16 mouse cellular contexts compared by ENCODE assay signal in the genomic region with DNA sequence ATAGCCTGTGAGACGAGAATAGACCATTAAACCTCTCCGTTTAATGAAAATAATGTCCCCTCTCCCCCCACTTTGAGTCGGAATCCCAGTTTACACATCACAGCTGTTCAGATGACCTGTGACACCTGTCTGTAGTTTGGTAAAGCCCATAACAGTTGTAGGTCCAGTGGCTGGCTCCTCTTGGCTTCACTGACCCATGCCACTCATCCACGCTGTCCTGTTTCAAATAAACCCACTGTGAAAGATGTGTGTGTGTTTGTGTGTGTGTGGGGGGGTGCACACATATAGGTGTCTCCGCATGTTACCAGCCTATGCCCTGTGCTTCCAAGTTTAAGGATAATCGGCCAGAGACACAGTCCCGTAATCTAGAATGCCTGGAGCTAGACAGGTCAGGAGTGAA.
"Had no signal": no experiment of that assay in that cellular context is flagged by ENCODE, and none has a peak within 500 bp of the region (broad histone marks: within the 10 kb centered on the region; RNA-seq: fewer than 3 reads in every experiment).

No protein-coding gene starts in this region.

- H3K4me2 ChIP-seq: neural tube, embryonic 13.5 days; neural tube, embryonic 15.5 days; stomach, embryonic 15.5 days had no signal

- H3K9me3 ChIP-seq: neural tube, embryonic 13.5 days; neural tube, embryonic 15.5 days; stomach, embryonic 15.5 days had no signal

- H3K27ac ChIP-seq: neural tube, embryonic 13.5 days; neural tube, embryonic 15.5 days; stomach, embryonic 15.5 days; stomach, postnatal 0 days had no signal

- DNase-seq: retina, postnatal 1 day; right cerebral cortex, adult 18-20 months; right cerebral cortex, postnatal 14 days; right cerebral cortex, postnatal 25 days; right cerebral cortex, postnatal 4 days; spleen, adult 18-20 months; thymus, adult 18-20 months; thymus, adult 2 months; thymus, postnatal 14 days; thymus, postnatal 25 days; thymus, postnatal 36 days; thymus, postnatal 4 days had no signal

- H3K9ac ChIP-seq: neural tube, embryonic 13.5 days; neural tube, embryonic 15.5 days; stomach, embryonic 15.5 days had no signal

- H3K27me3 ChIP-seq: neural tube, embryonic 15.5 days; stomach, embryonic 15.5 days had no signal

- H3K4me3 ChIP-seq: neural tube, embryonic 13.5 days; neural tube, embryonic 15.5 days; stomach, embryonic 15.5 days had no signal
